Mouse (Mus musculus) kidney, embryonic 15.5 days (tissue): Measurements from ENCODE around the gene Crnkl1. TPM values are rescaled to one million over a fixed set of nuclear protein-coding genes. Genes with fewer than 3 reads are reported as not detected.

Source experiments
- ATAC-seq: fragments of 200-750 bp; cut with Nextera tagmentation; replicated peaks from 2 replicates; pipeline ENCODE4 v1.8.0; 2017; ENCODE audit warnings: moderate TSS enrichment; ENCODE audit not compliant: low FRiP score
- H3K27ac ChIP-seq: fragments of 300-500 bp; sonication (generic); 2 replicates; pipeline ENCODE4 v1.5.1; 2015; ENCODE audit warnings: mild to moderate bottlenecking, inconsistent platforms
- H3K27me3 ChIP-seq: fragments of 300-500 bp; sonication (generic); 2 replicates; pipeline ENCODE4 v1.6.1; 2015; ENCODE audit warnings: inconsistent platforms
- H3K36me3 ChIP-seq: fragments of 300-500 bp; sonication (generic); 2 replicates; pipeline ENCODE4 v1.6.1; 2015; ENCODE audit warnings: inconsistent platforms
- H3K4me1 ChIP-seq: fragments of 300-500 bp; sonication (generic); 2 replicates; pipeline ENCODE4 v1.6.1; 2015; ENCODE audit warnings: inconsistent platforms
- H3K4me2 ChIP-seq: fragments of 300-500 bp; sonication (generic); 2 replicates; pipeline ENCODE4 v1.6.1; 2015; ENCODE audit warnings: moderate library complexity, mild to moderate bottlenecking, inconsistent platforms
- H3K4me3 ChIP-seq: fragments of 300-500 bp; sonication (generic); replicated peaks from 2 replicates; pipeline ENCODE4 v1.5.1; 2015; ENCODE audit warnings: mild to moderate bottlenecking, inconsistent platforms
- H3K9ac ChIP-seq: fragments of 300-500 bp; sonication (generic); 2 replicates; pipeline ENCODE4 v1.6.1; 2015; ENCODE audit warnings: mild to moderate bottlenecking, inconsistent platforms
- H3K9me3 ChIP-seq: fragments of 300-500 bp; sonication (generic); replicated peaks from 2 replicates; pipeline ENCODE4 v1.6.1; 2016; ENCODE audit warnings: inconsistent platforms
- WGBS: fragments of 180-500 bp; shearing (Covaris S2); methylation state at CpG from one replicate; pipeline ENCODE4 v1.1.7; 2015; ENCODE audit warnings: mixed read lengths; 5-methylcytosine and 5-hydroxymethylcytosine counted together
- polyA plus RNA-seq: library from polyadenylated mRNA; unstranded; fragments of >200 nt; fragmentation: Nextera tagmentation; extraction: Ambion mirVana; gene quantifications from 2 replicates; pipeline ENCODE4 v1.2.1, GENCODE M21; 2015

Gene Crnkl1
- polyA plus RNA-seq, 1 experiment from 2014 or later, result 27.6 TPM

DNA sequence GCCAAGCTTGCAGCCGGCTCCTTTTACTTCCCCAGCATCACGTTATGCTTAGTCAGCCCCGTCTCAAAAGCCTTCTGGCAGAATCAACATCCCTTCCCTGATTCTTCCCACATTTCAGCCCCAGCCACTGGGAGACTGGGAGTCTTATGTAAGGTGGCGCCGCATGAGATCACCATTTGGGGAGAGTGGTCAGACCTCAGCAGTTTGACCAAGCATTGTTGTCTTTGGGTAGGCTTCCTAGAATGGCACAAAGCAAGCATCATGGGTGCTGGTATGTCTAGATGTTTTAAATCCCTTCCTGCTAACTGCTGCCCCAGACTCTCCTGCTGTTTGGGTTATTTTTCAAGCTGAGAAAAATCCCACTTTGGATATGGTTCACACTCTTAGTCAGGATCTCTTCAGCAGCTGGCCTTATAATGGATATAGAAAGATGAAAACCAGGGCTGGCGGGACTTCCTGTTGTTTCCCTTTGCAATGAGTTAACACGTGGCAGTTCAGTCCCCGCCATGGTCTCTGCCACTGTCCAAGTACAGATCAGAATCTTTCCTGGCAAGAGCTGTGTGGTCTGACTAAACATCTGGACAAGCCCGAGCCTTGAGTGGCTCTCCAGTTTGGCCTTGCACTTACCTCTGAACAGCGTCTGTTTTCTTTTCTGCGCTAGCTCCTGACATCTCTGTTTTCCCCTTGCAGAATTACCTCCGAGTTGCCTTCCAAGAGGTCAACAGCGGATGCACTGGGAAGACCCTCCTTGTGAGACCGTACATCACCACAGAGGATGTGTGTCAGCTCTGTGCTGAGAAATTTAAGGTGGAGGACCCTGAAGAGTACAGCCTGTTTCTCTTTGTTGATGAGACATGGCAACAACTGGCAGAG is 49.7 kb downstream of the Crnkl1 start:
- Histone ChIP-seq H3K36me3 (peaks cover 47% of the 10 kb centered on the region), H3K9me3 (no peaks in the 10 kb centered on the region), H3K27me3 (no peaks in the 10 kb centered on the region), H3K4me3 (no peak overlapping the region), H3K27ac (peak overlapping the region; percentile 83), H3K4me2 (no peak overlapping the region), H3K9ac (no peak overlapping the region), H3K4me1 (peaks cover 38% of the 10 kb centered on the region)
- WGBS, result 45% methylated on average over 14 of the region's 14 CpGs
- 0 out of 2 replicates have a peak, but pooled peaks have one; percentile 2 for ATAC-seq

DNA sequence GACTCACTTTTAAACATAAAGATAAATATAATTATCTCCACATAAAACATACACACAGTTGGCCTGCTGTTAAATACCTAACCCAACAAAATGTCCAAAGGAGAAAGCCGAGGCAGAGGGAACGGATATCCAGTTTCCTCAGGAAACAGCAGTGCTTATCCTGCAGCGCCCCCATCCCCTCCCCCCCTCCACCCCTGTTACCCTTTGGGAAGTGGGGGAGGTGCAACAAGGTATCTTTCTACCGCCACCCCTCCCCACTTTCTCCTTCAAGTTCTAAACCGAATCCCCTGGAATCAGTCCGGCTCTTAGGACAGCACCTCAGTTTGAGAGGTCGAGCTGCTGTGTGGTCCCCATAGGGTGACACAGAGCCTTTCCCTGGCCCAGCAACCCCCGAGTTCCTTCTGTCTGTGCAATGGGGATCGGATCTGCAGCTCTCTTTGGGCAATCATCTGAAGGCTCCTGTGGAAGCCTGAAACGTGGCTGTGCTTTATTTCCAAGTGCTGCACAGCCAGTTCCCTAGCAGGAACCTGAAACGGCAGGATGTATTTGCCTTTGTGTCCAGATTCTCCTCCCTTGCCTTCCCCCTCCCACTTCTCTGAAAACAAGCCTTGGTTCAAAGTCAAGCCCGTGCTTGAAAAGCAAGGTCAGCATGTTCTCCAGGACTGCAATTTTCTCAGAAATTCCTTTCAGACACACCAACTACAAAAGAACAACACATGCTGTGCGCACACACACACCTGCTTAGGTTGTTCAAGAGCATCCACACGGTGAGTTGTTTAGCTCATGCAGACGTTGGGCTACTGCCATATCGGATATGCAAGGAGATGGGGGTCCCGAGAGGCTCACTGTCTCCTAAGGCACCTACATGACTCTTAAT is 50.5 kb downstream of the Crnkl1 start:
- ATAC-seq, result peak; percentile 23; the same call in 1 of the 2 replicates
- Histone ChIP-seq H3K9me3 (no peaks in the 10 kb centered on the region), H3K4me2 (no peak overlapping the region), H3K4me1 (peaks cover 38% of the 10 kb centered on the region), H3K4me3 (no peak overlapping the region), H3K27me3 (no peaks in the 10 kb centered on the region), H3K9ac (no peak overlapping the region), H3K27ac (peak overlapping the region; percentile 83), H3K36me3 (peaks cover 56% of the 10 kb centered on the region)
- WGBS, result 25% methylated on average over 17 of the region's 17 CpGs

DNA sequence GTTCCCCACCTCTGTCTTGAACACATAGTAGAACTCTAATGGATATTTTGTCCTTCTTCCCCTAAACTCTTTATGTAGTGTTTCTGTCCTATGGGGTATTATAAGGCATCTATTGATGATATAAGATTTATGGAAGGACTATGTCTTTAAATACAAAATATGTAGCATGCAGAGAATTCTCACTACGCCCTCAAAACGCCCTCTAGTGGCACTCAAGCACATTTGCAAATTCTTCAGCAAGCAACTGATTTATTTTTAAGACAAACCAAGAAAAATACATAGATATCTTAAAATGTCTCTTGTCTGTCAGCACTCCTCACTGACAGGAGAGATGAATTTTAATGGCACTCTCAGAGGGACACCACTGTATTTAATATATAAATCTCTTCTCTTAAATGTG is 52.4 kb downstream of the Crnkl1 start:
- H3K27me3 ChIP-seq, result no peaks in the 10 kb centered on the region
- no peaks in the 10 kb centered on the region for H3K9me3 ChIP-seq
- WGBS, result 32% methylated on average over 2 of the region's 2 CpGs
- no peak overlapping the region for H3K27ac ChIP-seq
- peaks cover 26% of the 10 kb centered on the region for H3K4me1 ChIP-seq
- peaks cover 71% of the 10 kb centered on the region for H3K36me3 ChIP-seq
- no peak overlapping the region for H3K9ac ChIP-seq
- no peak overlapping the region for H3K4me2 ChIP-seq
- no peak for ATAC-seq
- H3K4me3 ChIP-seq, result no peak overlapping the region

DNA sequence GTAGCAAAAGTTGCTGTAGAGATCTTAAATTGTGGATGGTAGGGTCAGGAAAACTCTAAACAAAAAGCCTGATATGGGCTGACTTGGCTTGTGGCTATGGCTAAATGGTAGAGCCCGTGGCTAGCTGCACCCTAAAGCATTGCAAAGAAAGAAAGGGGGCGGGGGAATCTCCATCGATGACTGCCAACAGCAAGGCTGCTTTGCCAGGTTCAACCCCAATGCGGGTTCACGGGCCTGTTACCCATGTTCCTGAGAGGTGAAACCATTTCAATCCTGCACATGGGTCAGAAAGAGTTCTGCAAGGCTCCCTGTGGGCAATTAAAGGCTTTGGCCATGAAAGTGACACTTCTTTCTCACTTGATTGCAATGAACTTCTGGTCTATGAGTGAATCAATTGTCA is 52.9 kb downstream of the Crnkl1 start:
- 89% methylated on average over 5 of the region's 5 CpGs for WGBS
- no peak overlapping the region for H3K4me2 ChIP-seq
- no peaks in the 10 kb centered on the region for H3K9me3 ChIP-seq
- peaks cover 24% of the 10 kb centered on the region for H3K4me1 ChIP-seq
- H3K27ac ChIP-seq, result no peak overlapping the region
- H3K9ac ChIP-seq, result no peak overlapping the region
- no peak overlapping the region for H3K4me3 ChIP-seq
- H3K27me3 ChIP-seq, result no peaks in the 10 kb centered on the region
- ATAC-seq, result no peak
- H3K36me3 ChIP-seq, result peaks cover 71% of the 10 kb centered on the region

DNA sequence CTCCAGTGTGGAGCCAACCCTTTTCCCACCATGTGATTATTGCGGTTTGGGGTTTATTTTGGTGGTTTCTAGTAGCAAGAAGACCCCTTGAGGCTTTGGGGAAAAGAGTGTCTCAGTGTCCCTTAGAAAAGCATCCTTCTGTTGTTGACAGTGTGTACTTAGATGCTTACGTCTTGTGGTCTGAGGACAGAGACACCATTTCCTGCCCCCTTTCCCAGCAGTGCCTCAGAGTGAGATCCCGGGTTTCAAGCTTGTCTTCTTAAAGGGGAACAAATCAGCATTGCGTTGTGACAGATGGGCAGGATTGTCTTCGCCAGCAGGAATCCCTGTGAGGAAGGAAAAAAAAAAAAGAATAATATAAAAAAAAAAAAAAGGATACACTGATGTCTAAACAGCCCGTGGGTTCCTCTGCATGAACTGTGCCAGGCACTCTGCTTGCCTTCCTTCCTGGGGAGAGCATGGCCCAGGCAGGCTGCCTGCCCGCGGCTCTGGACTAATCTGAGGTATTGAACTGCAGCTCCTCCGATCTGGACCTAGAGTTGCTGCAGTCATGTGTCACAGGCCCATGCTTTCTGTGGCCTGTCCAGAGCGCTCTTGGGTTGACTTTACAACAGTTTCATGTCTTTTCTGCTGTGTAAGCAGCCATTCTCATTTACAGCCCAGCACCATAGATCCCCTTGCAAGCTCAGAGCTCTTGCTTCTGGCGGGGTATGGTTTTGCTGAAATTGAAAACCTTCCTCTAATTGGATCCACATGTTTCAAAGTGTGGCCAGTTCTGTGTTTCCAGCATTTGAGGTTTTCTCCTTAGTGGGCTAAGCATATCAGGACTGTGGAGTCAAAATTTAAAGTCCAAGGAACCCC is 53.7 kb downstream of the Crnkl1 start:
- Histone ChIP-seq H3K4me3 (no peak overlapping the region), H3K9me3 (no peaks in the 10 kb centered on the region), H3K9ac (no peak overlapping the region), H3K27me3 (no peaks in the 10 kb centered on the region), H3K4me1 (peaks cover 20% of the 10 kb centered on the region), H3K36me3 (peaks cover 73% of the 10 kb centered on the region), H3K27ac (peak overlapping the region; percentile 47; the same call in 1 of the 2 replicates), H3K4me2 (no peak overlapping the region)
- 67% methylated on average over 11 of the region's 11 CpGs for WGBS
- ATAC-seq, result no peak

DNA sequence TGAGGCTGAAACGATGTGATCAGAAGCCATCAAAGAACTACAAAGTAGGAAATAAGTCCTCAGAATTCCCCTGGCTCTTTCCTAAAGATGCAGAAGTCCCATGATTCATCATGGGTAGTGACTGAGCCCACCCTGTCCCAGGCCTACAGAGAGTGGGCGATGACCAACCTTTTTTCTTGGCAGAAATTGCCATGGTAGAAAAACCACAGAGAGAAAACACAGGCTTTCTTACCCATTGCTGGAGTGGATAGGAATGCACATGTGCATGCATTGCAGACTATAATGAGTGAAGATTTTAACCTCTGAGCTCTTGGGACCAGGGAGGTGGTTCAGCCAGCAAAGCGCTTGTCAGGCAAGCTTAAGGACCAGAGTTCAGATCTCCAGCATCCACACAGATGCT is 57.6 kb downstream of the Crnkl1 start:
- Histone ChIP-seq H3K36me3 (peaks cover 55% of the 10 kb centered on the region), H3K4me3 (no peak overlapping the region), H3K4me2 (no peak overlapping the region), H3K27ac (no peak overlapping the region), H3K4me1 (peaks cover 2% of the 10 kb centered on the region; the same call in 1 of the 2 replicates), H3K9ac (no peak overlapping the region), H3K9me3 (no peaks in the 10 kb centered on the region), H3K27me3 (no peaks in the 10 kb centered on the region)
- ATAC-seq, result no peak
- 92% methylated on average over 3 of the region's 3 CpGs for WGBS

DNA sequence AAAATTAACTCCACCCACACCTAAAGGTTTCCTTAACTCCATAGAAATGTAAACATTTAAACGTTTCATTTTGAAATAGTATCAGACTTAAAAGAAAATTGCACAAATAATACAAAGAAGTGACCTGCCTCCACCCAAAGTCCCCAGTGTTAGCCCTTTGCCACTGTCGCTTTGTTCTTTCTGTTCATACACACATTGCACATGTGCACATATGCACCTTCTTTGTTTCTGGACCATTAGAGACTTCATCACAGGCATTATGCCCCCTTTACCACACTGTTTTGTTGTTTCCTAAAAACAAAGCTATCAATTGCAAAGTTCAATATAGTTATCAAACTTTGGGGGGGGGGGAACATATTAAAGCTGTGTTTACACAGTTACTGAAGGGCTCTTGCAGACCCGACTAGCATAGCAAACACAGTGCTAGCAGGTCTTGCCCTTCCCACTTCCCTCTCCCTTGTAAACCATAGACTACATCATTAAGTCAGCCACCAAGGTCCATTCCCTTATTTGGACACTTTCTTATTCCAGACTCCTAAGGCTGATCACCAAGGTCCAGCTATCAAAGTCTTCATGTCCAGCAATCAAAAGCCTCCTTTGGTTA is 59.8 kb downstream of the Crnkl1 start:
- H3K27ac ChIP-seq, result no peak overlapping the region

DNA sequence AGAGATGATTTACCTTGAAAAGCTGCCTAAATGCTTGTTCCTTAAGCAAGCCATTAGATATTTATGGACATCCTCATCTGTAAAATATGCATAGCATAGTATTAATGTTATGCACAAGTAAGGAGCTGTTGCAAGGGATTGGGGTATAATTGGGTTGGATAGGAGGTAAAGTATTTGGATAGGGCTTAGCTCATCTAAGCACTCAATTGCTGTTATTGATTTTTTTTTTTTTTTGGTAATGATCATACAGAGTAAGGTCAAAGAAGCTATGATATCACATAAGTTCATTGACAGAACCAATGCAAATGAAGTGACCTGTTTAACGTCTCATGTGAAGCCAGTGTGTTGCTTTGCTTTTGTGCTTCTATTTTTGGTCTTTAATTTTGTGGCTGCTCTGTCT is 60.9 kb downstream of the Crnkl1 start:
- no peaks in the 10 kb centered on the region for H3K4me1 ChIP-seq
- H3K4me3 ChIP-seq, result no peak overlapping the region
- H3K9ac ChIP-seq, result no peak overlapping the region
- peaks cover 42% of the 10 kb centered on the region for H3K36me3 ChIP-seq
- no peaks in the 10 kb centered on the region for H3K27me3 ChIP-seq
- no peak for ATAC-seq
- whole genome bisulfite sequencing, result 80% methylated on average over 1 of the region's 1 CpGs
- H3K4me2 ChIP-seq, result no peak overlapping the region
- H3K27ac ChIP-seq, result no peak overlapping the region
- H3K9me3 ChIP-seq, result no peaks in the 10 kb centered on the region

More for the DNA sequence above, 59.8 kb downstream of the Crnkl1 start:
- Histone ChIP-seq H3K27me3 (no peaks in the 10 kb centered on the region), H3K9me3 (no peaks in the 10 kb centered on the region), H3K9ac (no peak overlapping the region), H3K4me2 (no peak overlapping the region), H3K36me3 (peaks cover 42% of the 10 kb centered on the region), H3K4me1 (no peaks in the 10 kb centered on the region), H3K4me3 (no peak overlapping the region)
- 68% methylated on average over 3 of the region's 3 CpGs for WGBS
- ATAC-seq, result no peak

DNA sequence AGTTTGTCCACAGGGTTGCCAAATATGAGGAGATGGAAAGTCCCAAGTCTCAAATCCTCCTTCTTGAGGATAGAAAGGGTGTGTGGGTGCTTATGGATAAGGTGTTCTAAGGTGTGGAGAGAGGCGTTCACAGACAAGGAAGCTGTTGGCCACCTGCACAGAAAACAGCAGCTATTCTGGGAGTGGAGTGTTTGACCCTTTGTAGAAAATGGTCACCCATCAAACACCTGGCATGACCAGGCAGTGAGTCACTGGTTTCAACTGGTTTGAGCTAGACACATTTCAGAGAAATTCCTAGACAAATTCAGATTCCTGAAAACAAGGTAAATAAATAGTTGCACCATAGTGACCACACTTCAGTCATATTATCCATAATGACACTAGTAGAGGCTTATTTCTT is 62.7 kb downstream of the Crnkl1 start:
- Histone ChIP-seq H3K4me2 (no peak overlapping the region), H3K27me3 (no peaks in the 10 kb centered on the region), H3K9ac (no peak overlapping the region), H3K36me3 (peaks cover 41% of the 10 kb centered on the region), H3K9me3 (no peaks in the 10 kb centered on the region), H3K4me3 (no peak overlapping the region), H3K27ac (no peak overlapping the region), H3K4me1 (no peaks in the 10 kb centered on the region)
- no peak for ATAC-seq
- WGBS, result 80% methylated on average over 1 of the region's 1 CpGs

DNA sequence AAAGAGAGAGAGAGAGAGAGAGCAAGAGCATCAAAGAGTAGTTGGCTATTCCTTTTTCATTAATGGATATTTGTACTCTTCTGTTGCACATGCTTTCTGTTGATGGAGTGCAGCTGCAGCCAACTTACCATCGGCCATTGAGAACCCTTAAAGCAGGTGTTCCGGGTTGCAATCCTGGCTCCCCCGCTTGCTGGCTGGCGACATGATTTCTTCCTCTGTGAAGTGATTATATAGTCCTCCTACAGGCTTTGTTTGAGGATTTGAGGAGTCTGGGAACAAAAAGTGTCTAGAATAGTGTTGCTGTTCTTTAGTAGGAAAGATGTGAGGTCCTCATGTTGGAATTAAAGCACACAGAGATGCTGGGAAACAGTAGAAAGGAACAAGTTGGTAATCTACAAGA is 63.5 kb downstream of the Crnkl1 start:
- H3K4me2 ChIP-seq, result no peak overlapping the region
- H3K27ac ChIP-seq, result no peak overlapping the region
- H3K9me3 ChIP-seq, result no peaks in the 10 kb centered on the region
- H3K9ac ChIP-seq, result no peak overlapping the region
- ATAC-seq, result no peak
- peaks cover 41% of the 10 kb centered on the region for H3K36me3 ChIP-seq
- H3K27me3 ChIP-seq, result no peaks in the 10 kb centered on the region
- WGBS, result 73% methylated on average over 4 of the region's 4 CpGs
- H3K4me1 ChIP-seq, result no peaks in the 10 kb centered on the region
- no peak overlapping the region for H3K4me3 ChIP-seq
